Mouse (Mus musculus): ENCODE data around the gene Wdr27.
"Not testable (repeated sequence)": the region's sequence is repeated elsewhere in the genome, so short reads cannot be mapped to it uniquely, and the experiment has no call there.

Wdr27 gene

GRCm38 (mm10) chr17:14943009-14943728 lies at the start of gene Wdr27, which contains the start of gene 1600012H06Rik:
Gene Wdr27, minus strand, starts transcription at chr17:14943158.
Gene 1600012H06Rik, plus strand, starts transcription at chr17:14943184.
- DNase-seq (ENCODE audit: low read depth): peak; percentile 98

GRCm38 (mm10) chr17:14992522-14993138 lies 49.7 kb upstream of the Wdr27 start:
- DNase-seq (ENCODE audit: low read depth): not testable (repeated sequence)

GRCm38 (mm10) chr17:14990116-14990702 lies 47.3 kb upstream of the Wdr27 start:
- not testable (repeated sequence) for DNase-seq (ENCODE audit: low read depth)

- not testable (repeated sequence) for DNase-seq (ENCODE audit: low read depth)
These were observed 35.5 kb upstream of the Wdr27 start, which contains the start of the genes 9030025P20Rik and Gm3417 for GRCm38 (mm10) chr17:14978362-14979038. Gene 9030025P20Rik, plus strand, starts transcription at chr17:14978468. Gene Gm3417, minus strand, starts transcription at chr17:14978790.

GRCm38 (mm10) chr17:14977718-14978361 lies 34.9 kb upstream of the Wdr27 start:
- DNase-seq (ENCODE audit: low read depth): not testable (repeated sequence)

GRCm38 (mm10) chr17:14968373-14968913 lies 25.5 kb upstream of the Wdr27 start:
- DNase-seq (ENCODE audit: low read depth): not testable (repeated sequence)

- DNase-seq (ENCODE audit: low read depth): not testable (repeated sequence)
These were observed 18.7 kb upstream of the Wdr27 start for GRCm38 (mm10) chr17:14961557-14962154.

GRCm38 (mm10) chr17:14960951-14961556 lies 18.1 kb upstream of the Wdr27 start, which contains the start of gene Phf10:
Gene Phf10, minus strand, starts transcription at chr17:14961273.
- not testable (repeated sequence) for DNase-seq (ENCODE audit: low read depth)

- peak; percentile 32 for DNase-seq (ENCODE audit: low read depth)
These were observed 17.6 kb upstream of the Wdr27 start for GRCm38 (mm10) chr17:14960520-14960919.

GRCm38 (mm10) chr17:14959979-14960378 lies 17.0 kb upstream of the Wdr27 start:
- peak; percentile 72 for DNase-seq (ENCODE audit: low read depth)

GRCm38 (mm10) chr17:14958686-14959327 lies 15.8 kb upstream of the Wdr27 start:
- peak; percentile 26 for DNase-seq (ENCODE audit: low read depth)

- DNase-seq (ENCODE audit: low read depth): no peak
These were observed 10.5 kb upstream of the Wdr27 start for GRCm38 (mm10) chr17:14953452-14953851.

- no peak for DNase-seq (ENCODE audit: low read depth)
These were observed 6.3 kb upstream of the Wdr27 start for GRCm38 (mm10) chr17:14949161-14949827.

- no peak for DNase-seq (ENCODE audit: low read depth)
These were observed 1.6 kb upstream of the Wdr27 start for GRCm38 (mm10) chr17:14944551-14944950.

- DNase-seq (ENCODE audit: low read depth): no peak
These were observed 736 bp upstream of the Wdr27 start for GRCm38 (mm10) chr17:14943729-14944059.

GRCm38 (mm10) chr17:14942181-14942580 lies 777 bp downstream of the Wdr27 start:
- not testable (repeated sequence) for DNase-seq (ENCODE audit: low read depth)

GRCm38 (mm10) chr17:14935841-14936605 lies 6.9 kb downstream of the Wdr27 start:
- DNase-seq (ENCODE audit: low read depth): no peak

GRCm38 (mm10) chr17:14935280-14935679 lies 7.7 kb downstream of the Wdr27 start:
- DNase-seq (ENCODE audit: low read depth): not testable (repeated sequence)

GRCm38 (mm10) chr17:14931469-14931868 lies 11.5 kb downstream of the Wdr27 start:
- no peak for DNase-seq (ENCODE audit: low read depth)
